Mouse (Mus musculus): ENCODE measurements around the gene Adk.

DNA sequence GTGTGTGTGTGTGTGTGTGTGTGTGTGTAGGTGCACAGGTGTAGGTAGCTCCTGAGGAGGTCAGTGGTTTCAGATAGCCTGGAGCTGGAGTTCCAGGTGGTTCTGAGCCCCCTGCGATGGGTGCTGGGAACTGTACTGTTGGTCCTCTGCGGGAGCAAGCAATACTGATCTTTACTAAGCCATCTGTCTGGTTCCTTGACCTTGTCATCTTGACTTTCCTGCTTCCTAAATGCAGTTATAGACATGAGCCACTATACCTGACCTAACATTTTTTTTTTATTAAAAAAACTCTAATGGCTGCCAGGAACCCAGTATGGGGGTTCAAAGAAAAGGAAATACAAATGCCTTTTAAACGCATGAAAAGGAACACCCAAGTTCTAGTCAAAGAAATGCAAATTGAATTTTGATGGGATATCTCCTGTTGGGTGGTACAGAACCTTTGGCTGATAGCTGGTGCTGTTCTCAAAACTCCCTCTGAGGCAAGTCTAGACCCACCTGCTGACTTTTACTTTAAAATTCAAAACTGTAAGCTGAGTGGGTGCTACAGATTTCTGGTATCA, 433.7 kb downstream of the Adk start:
- TF ChIP-seq ZNF384 (IDR thresholded peaks at IDR 0.05; ENCODE audit: low read depth, low read length) = peak; percentile 91
- TF ChIP-seq ZC3H11A (IDR thresholded peaks at IDR 0.05; ENCODE audit: borderline replicate concordance, low read depth, low read length) = no peak
- peak; percentile 81 for TF ChIP-seq CHD2 (IDR thresholded peaks at IDR 0.05; ENCODE audit: low read depth, low read length)
- no peak for TF ChIP-seq MAFK (IDR thresholded peaks at IDR 0.05; ENCODE audit: insufficient read depth, low read depth, low read length)
- no peak for TF ChIP-seq HCFC1 (IDR thresholded peaks at IDR 0.05; ENCODE audit: borderline replicate concordance, insufficient read depth, low read length)
